Mouse (Mus musculus): ENCODE measurements around the gene Il4i1.

Gene Il4i1

DNA sequence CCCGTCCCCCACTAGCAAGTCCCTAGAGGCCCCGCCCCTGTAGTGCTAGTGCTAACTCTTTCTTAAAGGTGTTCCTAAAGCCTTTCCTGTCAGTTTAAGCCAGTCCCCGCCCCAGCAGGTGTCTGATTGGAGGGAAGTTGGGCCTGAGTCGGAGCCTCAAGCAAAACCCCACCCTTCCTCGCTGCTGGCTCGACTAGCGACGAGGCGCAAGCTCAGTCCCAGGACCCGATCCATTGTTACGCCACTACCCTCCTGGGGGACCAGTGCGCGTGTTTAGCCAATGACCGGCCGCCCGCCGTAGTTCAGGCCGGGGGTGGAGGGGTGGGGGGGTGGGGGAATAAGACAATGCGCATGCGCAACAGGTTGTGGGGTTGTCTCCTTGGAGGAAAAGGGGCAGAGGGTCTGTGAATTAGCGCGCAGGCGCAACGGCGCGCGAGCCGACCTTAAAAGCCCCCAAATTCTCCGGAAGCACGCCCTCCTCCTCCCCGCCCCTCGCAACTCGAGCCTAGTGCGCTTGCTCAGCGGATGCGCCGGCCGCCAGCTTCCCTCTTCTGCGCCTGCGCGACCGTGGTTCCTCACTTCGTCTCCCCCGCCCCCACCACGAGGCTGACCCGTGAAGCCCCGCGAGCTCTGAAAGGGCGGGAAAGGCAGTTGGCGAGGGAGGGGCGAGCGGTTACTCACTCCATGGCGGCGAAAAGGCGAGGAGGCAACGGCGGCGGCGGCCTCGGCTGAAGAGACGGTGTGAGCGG, at the start of gene Il4i1, which contains the start of gene Nup62:
TSS of gene Il4i1 (plus strand) at position 667 of the 749 bp plus-strand sequence.
TSS of gene Nup62 (plus strand) at position 368 of the 749 bp plus-strand sequence.
- DNase-seq (ENCODE audit: low read depth): peak; percentile 99

DNA sequence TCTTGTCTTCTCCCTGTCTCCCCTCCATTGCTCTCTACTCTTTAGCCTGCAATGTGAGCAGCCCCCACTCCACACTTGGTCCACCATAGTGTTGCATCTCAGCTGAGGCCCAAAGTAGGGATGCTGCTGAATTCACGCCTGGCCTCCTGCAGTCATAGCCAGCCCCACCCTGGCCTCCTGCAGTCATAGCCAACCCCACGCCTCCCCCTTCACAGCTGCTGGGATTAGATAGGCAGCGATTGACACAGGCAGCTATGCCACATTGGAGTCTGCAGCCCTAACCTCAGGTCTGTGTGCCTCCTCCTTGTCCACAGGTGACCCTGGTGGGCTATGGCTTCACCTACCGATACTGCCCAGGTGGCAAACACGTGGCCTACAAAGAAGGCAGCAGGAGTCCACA, 48.1 kb upstream of the Il4i1 start:
- no peak for DNase-seq (ENCODE audit: low read depth)

DNA sequence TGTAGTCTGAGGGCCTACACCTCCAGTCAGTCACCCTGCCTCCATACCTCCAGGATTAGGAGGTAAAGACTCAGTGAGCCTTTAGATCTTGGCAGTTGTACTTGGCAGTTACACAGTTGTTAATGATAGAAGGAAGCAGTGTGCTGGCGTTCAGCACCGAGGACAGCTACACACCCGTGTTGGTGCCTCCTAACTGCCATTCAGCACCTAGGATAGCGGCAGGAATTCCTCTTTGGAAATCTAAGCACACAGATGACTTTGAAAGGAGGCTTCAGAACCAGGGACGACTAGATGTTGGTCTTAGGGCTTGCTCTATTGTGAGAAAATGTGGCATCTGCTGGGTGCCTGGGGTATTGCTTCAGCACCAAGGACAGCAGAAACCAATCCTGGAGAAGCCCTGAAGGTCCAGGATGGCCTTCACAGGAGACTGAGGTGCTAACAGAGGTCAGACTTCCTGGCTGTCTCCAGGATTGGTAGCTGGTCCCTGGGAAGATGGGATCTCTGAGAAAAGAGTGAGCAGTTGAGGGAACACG, 46.1 kb upstream of the Il4i1 start:
- peak; percentile 71 for DNase-seq (ENCODE audit: low read depth)

DNA sequence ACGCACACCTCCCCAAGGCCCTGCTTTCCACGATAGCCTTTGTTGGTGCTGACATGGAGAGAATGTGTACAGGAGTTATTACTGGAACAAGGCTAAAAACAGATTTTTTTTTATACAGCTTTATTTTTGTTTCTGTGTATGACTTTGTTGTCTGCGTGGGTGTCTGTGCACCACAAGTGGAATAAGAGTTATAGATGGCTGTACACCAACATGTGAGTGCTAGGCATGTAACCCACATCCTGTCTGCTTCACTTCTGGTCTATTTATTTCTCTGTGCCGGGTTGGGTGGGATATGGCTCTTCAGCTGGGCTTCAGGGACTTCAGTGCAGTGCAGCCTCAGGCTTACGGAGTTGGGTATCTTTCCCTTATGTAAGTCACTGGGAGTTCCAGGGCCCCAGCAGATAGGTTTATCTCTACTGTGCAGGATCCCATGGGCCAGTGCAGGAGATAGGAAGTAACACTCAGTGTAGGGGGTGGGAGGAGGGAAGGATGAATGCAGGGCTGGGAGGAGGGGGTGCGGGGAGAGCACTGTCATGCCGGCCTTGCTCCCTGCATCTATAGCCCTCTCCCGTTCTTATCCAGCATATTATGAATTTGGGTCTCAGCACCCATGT, 43.5 kb upstream of the Il4i1 start:
- peak; percentile 55 for DNase-seq (ENCODE audit: low read depth)

DNA sequence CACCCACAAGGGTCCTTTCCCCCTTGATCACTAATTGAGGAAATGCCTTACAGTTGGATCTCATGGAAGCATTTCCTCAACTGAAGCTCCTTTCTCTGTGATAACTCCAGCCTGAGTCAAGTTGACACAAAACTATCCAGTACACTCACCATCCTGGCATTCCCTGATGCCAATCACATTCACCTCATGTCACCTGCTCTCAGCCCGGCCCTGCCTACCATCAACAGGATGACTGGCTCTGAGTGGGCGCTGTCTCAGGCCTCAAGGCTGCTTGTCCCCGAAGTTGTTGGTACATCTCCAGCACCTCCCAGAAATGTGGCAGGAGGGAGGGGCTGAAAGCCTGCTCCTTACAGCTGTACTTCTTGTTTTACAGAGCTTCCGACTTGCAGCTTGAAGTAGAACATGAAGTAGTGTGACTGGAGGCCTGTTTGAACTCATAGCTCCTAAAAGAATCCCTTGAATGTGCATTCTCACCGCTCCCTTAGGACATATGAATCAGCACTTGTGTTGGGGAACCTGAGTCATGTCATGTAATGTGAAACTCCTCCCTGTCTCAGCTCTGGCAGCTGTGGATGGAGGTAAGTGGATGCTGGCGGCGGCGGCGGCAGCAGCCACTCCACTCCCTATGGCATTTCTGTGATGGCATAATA, 39.2 kb upstream of the Il4i1 start:
- no peak for DNase-seq (ENCODE audit: low read depth)

DNA sequence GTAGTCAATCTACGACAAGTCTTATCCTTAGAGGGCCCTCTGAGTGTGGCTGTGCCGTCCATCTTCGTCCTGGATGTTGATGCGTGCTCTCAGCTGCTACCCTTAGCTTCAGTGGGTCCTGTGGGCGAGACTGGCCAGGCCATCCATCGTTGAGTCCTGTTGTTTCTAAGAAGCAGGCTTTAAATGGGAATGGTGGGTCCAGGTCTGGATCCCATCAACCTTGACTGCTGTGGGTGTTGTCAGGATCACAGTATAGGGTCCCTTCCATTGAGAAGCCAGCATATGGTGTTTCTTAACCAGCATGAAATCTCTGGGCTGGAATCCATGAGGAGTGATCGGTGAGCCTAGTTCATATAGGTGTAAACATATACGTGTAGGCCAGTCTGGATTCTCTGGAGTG, 36.1 kb upstream of the Il4i1 start:
- DNase-seq (ENCODE audit: low read depth): no peak

DNA sequence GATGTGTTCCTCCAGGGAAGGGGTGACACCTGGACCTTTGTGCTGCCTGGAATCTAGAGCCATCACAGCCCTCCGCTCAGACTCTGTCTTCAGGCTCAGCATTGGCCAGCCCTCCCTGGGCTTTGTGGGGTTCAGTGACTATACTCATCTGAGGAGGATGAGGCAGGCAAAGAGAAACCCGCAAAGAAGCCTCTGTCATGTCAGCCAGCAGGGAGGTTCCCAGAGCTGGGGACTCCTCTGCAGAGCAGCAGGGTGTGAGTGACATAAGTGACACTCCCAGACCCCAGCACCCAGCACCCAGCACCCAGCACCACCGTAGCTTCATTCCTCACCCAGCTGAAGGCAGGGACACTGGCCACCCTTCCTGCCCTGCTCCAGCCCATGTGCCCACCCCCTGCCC, 26.7 kb upstream of the Il4i1 start:
- no peak for DNase-seq (ENCODE audit: low read depth)

DNA sequence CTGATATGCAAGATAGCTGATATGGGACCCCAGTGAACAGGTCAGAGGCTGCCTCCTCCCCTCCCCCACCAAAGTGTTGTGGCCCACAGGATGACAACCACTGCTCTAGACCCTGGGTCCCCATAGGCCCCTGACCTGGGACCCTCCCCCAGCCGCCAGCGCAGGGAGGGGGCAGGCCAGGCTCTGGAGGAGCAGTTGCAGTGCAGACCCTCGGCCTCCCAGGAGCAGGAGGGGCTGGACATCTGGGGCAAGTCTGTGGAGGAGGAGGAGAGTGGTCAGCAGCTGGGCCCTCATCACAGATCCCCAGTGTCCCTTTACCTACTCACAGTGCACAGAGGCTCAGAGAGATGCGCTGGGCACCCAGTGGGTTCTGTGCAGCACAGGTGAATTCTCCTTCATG, 26.1 kb upstream of the Il4i1 start:
- DNase-seq (ENCODE audit: low read depth): no peak

DNA sequence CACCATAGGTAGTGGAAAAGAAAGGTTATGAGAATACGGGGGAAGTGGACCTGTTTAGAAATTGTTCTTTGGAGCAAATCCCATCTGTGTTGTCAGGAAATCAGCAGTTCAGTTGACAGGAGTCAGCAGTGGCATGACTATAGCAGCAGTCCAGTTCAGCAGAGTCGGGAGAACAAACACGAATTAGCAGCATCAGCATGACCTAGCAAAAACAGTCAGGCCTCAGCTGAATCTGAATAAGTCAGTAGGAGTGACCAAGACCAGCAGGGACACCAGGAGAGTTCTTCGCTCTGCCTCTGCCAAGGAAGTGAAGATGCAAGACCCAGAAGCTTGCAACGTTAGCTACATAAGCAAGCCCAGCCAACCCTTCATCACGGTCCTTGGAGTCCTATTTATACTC, 23.4 kb upstream of the Il4i1 start:
- DNase-seq (ENCODE audit: low read depth): no peak

DNA sequence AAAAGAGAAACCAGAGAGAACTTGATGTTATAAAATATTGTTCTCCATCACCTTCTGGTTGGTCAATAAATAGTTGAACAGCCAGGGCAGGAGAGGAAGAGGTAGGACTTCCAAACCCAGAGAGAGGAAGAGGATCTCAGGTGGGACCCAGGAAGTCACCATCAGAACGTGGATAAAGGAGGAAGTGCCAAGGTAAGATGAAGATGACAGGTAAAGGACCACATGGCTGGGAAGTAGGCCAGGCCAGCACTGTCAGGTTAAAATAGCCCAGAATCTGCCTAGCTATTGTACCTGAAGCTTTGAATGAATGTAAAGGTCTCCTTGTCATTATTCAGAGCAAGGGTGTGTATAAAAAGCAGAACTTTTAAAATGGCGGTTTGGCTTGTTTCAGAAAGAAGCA, 7.3 kb upstream of the Il4i1 start:
- DNase-seq (ENCODE audit: low read depth): no peak

DNA sequence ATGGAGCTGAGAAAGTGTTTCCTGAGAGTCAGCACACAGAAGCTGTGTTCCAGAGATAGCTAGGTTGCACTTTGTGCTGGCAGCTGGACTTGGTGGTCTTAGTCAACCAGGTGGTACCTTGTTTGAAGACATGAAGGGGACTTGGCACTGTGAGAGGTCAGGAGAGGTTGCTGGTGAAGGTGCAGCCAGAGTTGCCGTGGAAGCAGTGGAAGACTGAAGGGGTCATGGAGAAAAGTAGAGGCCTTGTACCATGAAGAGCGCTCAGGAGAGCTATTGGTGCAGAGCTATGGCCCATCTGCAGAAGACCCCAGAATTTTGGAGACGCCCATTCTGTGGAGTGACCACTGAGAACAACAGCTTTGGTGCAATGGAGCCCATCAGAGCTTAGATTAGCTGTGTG, 6.7 kb upstream of the Il4i1 start:
- no peak for DNase-seq (ENCODE audit: low read depth)

DNA sequence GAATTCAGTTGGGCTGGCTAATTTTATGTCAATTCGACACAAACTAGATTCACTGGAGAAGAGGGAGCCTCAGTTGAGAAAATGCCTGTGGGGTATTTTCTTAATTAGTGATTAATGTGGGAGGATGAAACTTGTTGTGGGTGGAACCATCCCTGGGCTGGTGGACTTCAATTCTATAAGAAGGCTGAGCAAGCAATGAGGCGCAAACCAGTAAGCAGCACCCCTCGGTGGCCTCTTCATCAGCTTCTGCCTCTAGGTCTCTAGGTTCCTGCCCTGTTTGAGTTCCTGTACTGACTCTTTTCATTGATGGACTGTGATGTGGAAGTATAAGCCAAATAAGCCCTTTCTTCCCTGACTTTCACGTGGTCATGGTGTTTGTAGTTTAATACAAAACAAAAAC, 5.8 kb upstream of the Il4i1 start:
- no peak for DNase-seq (ENCODE audit: low read depth)

DNA sequence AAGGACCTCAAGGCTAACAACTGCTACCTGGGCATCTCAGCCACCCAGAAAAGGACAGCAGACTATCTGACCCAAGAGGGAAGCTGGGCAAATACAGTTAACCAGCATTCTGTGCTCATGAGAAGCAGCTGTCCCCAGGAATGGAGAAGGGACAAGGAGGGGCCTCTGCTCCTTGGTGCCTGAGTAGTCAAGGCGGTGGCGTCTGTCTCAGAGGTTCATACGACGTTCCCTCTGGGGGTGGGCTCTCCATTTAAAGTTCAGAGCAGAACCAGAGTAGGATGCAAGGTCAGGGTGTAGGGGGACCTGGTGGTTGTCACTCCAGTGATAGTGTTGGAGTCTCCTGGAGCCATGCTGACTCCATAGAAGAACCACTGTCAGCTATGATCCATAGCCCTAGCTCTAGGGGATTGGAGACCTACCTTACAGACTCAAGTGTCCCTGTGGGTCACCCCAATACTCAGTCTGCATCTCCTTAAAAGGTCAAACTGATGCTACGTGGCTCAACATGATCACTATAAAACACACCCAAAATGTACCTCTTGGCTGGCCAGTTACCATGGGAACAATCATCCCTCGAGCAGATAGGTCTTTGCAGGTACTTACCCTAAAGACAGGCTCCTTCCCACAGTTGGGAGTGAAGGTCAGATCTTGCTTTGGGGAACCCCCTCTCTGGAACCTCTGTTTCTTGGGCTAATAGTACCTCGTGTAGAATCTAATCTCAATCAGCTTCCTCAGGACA, 5.2 kb upstream of the Il4i1 start:
- no peak for DNase-seq (ENCODE audit: low read depth)

DNA sequence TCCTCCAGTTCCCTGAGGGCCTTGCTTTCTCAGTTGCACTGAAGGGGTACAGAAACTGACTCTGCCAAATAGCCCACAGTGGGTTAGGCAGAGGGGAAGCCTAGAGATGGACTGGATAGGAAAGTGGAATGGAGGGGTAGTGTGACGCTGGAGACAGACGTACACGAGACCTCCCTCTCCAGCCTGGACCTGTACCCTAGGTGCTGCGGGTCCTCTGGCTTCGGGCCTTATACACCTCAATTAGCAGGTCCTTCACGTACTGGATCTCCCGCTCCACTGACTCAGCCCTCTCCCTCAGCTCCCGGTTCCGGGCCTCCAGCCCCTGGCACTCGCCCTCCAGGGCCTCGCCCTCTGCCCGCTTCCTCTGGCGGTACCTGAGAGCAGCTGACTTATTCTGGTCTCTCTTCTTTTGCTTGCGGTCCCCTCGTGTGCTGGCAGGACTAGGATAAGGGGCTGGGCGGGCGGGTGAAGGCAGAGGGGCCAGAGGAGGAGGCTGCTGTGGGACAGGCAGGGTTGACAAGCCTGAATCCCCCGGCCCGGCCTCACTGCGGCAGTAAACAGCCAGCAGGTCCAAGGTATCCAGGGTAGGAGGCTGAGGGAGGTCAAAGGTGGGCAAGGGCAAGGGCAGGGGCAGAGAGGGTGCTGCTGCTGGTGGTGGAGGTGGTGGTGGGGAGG, 3.4 kb upstream of the Il4i1 start:
- DNase-seq (ENCODE audit: low read depth): no peak

DNA sequence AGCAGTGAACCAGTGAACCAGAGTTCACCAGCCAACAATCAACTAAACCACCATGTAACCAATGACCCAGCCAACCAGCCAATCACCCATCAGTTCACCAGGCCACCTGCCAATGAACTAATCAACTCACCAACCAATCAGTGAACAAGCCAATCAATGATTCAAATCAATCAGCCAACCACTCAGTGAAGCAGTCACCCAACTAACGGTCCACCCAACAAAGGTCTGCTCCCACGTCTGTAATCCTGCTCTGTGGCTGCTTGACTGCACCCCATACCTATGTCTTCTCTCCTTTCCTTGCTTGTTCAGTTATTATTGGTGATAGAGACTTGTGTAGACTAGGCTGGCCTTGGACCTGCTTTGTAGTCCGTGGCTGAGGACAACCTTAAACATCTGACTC, 2.2 kb upstream of the Il4i1 start:
- DNase-seq (ENCODE audit: low read depth): no peak

DNA sequence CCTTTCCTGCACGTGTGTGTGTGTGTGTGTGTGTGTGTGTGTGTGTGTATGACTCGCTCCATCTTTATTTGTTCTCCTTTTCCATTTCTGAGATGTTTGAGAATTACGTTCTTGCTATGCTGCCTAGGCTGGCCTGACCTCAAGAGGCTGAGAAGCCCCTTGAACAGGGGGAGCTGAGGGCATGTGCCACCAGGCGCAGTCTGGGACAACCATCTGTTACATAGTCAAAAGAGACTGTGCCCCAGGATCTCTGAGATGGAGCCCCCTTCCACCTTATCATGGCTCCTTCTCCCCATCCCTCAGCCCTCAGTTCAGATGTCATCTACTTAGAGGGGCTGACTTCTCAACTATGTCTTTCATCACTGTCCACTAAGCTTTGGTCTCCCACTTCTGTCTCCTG, 1.8 kb upstream of the Il4i1 start:
- DNase-seq (ENCODE audit: low read depth): no peak

DNA sequence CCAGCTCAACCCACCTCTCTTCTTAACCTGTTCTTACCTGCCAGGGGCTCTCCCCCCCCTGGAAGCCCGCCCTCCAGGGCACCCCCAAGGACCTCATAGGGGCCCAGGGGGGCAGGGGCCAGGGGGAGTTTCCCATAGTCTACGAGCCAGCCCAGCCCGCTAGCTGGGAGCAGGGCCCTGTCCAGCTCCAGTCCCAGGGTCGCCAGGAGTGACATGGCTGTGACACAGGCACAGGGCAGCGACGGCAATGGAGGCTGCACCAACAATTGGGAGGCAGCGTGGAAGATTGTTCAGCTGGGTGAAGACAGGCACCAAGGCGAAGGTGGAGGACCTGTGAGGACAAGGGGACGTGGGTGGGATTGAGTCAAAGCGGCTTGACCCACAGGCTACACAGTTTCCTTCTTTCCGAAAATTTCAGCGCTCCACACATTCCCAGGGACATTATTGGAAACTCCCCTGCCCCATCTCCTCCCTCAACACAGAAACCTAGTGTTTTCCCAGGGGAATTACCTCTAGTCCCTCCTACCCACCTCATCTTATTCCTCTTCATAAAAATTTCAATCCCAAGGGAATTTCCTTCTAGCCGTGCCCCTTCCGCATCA, 1.1 kb upstream of the Il4i1 start:
- DNase-seq (ENCODE audit: low read depth): no peak

DNA sequence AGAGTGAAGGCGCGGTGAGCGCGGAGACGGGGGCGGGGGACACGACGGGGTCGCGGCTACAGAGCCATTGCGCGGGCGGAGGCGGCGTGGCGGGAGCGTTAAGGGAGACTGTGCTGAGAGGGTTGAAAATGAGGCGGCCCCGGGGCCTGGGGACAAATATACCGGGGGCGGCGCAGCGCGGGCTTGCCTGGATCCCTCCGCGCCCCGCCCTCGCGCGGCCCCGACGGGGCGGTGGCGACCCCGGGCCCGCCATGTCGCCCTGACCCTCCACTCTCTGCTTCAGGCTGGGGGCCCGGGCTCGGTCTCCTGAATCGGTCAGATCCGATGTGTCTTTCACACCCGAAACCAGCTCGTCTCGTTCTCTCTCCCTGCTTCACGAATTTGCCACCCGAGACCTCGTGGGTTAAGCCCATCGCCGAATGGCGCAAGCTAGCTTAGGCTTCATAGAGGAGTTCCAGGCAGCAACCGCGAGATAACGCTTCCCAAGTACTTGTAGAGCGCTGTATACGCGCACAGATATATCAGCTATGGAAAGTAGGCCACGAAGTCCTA, 359 bp downstream of the Il4i1 start, which contains the start of gene Atf5:
TSS of gene Atf5 (minus strand) at position 189 of the 552 bp plus-strand sequence.
- peak; percentile 56 for DNase-seq (ENCODE audit: low read depth)

DNA sequence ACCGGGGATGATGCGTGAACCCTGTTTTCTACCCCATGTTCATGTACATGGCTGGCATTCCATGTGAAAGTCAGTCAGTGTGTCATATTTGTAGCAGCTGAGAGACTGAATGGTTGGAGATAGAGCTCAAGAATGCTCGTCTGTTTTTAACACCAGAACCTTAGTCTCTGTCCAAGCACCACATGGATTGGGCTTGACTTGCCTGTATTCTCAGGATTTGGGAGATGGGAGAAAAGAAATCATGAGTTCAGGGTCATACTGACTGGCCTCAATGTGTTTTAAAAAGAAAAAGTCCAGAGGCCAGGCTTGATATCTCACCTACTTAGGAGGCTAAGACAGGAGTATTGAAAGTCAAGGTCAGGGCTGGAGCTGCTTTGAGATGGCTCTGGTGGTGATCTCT, 1.3 kb downstream of the Il4i1 start:
- no peak for DNase-seq (ENCODE audit: low read depth)

DNA sequence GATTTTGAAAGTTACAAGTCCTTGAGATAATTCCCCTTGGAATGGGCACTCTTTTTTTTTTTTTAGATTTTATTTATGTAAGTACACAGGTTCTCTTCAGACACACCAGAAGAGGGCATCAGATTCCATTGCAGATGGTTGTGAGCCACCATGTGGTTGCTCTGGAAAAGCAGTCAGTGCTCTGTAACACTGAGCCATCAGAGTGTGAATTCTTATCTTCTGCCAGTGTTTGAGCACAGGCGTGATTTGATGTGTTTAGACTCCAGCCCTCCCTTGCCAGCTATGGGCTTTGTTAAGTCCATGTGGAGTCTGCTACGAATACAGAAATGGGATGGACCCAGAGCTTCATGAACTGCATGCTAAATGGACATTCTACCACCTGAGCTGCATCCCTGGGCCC, 2.0 kb downstream of the Il4i1 start:
- DNase-seq (ENCODE audit: low read depth): no peak

DNA sequence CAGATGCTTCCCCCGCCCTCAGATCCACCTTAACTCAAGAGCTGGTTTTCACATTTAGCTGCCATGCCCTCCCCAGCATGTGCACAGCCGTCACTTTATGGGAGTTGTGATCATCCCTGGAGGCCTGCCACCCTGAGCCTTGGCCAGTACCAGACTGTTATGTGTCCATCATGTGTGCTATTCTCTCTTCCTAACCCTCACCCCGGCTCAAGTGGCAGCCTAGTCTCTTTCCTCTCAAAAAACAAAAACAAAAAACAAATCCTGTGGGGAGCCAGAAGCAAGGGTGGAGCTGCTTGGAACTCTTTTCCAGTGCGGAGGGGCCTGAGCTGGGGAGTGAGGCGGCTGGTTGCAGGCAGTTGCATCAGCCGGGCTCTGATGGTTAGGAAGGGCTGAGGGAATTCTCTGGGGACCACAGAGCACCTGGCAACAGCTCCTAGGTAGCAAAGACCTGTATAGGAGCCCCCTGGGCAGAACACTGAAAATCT, 2.6 kb downstream of the Il4i1 start:
- DNase-seq (ENCODE audit: low read depth): no peak
